Mouse (Mus musculus) gastrocnemius, postnatal 36 days (tissue): ENCODE data around the gene Aspa. TPM values are rescaled to one million over a fixed set of nuclear protein-coding genes. Genes with fewer than 3 reads are reported as not detected.

Source experiments
- DNase-seq, 2 experiments: peaks; one replicate each; pipeline ENCODE4 v3.0.0; 2022
- intact Hi-C: fragments of 180-260 bp; cut with DNase I; formaldehyde crosslinking; loops from one replicate; pipeline ENCODE4 v1.15.1; 2025
- total RNA-seq, 2 experiments: library from RNA; stranded (reverse); gene quantifications; 2 replicates each; pipeline ENCODE4 v1.2.3; 2021

Gene Aspa
- total RNA-seq, 2 experiments from 2014 or later, result 1.7 to 3.8 TPM

GRCm38 (mm10) chr11:73260457-73260856 is 68.9 kb downstream of the Aspa start:
- intact Hi-C loops, result no loop called here

GRCm38 (mm10) chr11:73258664-73259063 is 70.7 kb downstream of the Aspa start:
- DNase-seq, result no peak
- intact Hi-C loops, result no loop called here

More at GRCm38 (mm10) chr11:73260457-73260856, 68.9 kb downstream of the Aspa start:
- no peak for DNase-seq

DNA sequence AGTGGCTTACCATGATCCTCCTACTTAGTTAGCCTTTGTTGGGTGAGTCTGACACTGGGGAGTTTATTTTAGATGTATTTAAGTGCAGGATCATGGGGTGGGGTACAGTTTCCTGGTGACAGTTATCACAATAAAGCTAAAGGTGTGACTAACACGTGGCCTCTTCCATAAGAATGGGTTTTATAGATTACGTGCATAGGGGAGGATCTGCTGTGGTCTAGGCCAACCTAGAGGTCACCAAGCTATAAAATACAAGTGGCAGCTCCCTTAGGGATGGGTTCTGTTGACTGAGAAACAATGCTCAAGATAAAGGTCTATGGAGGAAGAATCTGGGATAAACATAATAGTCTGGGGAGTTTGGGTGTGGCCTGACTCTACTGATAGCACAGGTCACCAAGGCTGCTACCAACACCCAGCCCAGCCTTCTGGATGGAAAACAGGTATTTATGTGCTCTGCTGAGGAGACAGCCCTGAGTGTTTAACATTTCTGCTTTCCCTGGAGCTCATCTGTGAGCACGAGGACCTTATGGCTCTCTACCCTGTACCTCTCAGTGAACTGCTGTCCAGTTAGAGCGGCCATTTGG is 71.9 kb downstream of the Aspa start:
- intact Hi-C loops, result no loop called here

More for the DNA sequence above, 71.9 kb downstream of the Aspa start:
- no peak for DNase-seq

Other genes starting within 250 kb of the Aspa start
- gene Itgae, start 239.0 kb downstream of the Aspa start, total RNA-seq, result under 1 TPM; 0.07 to 0.13 TPM
- gene Haspin, start 191.3 kb downstream of the Aspa start, total RNA-seq, result under 1 TPM; 0.15 to 0.18 TPM
- gene P2rx5, start 169.2 kb downstream of the Aspa start, total RNA-seq, result 1 to 10 TPM; 6.9 to 8.6 TPM
- 10 to 100 TPM; 74.4 to 90.9 TPM for gene Emc6, start 152.6 kb downstream of the Aspa start, total RNA-seq
- gene Tax1bp3, start 152.5 kb downstream of the Aspa start, total RNA-seq, result 10 to 100 TPM in 1 of 2 experiments, 1 to 10 TPM in 1; 9.3 to 10.5 TPM
- 1 to 10 TPM; 5.3 to 5.5 TPM for gene Ctns, start 130.6 kb downstream of the Aspa start, total RNA-seq
- gene Shpk, start 130.1 kb downstream of the Aspa start, total RNA-seq, result under 1 TPM; 0.47 to 0.69 TPM
- gene Trpv1, start 95.3 kb downstream of the Aspa start, total RNA-seq, result under 1 TPM; 0.15 TPM
- gene Trpv3, start 62.2 kb downstream of the Aspa start, total RNA-seq, result not detected
- gene Gm49340, start 145 bp upstream of the Aspa start, total RNA-seq, result not detected
- gene Spata22, start 145 bp upstream of the Aspa start, total RNA-seq, result not detected
- gene Olfr20, start 21.2 kb upstream of the Aspa start, total RNA-seq, result not detected
- gene Olfr376, start 41.6 kb upstream of the Aspa start, total RNA-seq, result not detected
- gene Olfr1, start 70.0 kb upstream of the Aspa start, total RNA-seq, result not detected
- gene Olfr378, start 98.9 kb upstream of the Aspa start, total RNA-seq, result not detected
- gene Olfr380, start 127.9 kb upstream of the Aspa start, total RNA-seq, result not detected
- not detected for gene Olfr381, start 162.0 kb upstream of the Aspa start, total RNA-seq
- not detected for gene Olfr382, start 187.6 kb upstream of the Aspa start, total RNA-seq